Mouse (Mus musculus): ENCODE measurements around the gene Serac1.

Gene Serac1

GRCm38 (mm10) chr17:6002563-6002962, 77.0 kb downstream of the Serac1 start:
- no peak for DNase-seq

GRCm38 (mm10) chr17:6001836-6002235, 77.7 kb downstream of the Serac1 start:
- no peak for DNase-seq

- no peak for DNase-seq
Observed at GRCm38 (mm10) chr17:6001389-6001788, 78.2 kb downstream of the Serac1 start.

DNA sequence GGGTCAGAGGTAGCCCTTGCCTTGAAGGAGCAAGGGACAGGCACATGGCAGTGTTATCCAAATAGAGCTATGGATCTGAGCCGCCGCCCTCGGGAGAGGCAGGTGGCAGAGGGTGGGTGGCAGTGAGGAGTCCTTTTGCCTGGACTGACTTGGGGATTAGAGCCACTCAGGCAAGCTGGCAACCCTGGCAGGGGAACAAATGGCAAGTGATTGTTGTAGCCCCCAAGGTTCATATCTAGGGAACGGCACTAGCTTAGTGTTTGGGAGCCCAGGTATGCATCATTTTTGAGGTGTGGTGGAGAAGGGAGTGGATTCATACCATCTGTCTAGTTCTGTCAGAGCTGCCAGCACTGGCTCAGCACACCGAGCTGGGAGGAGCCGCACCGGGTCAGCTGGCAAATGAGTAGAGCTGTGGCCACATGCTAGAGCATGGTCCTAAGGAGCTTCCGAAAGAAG, 78.6 kb downstream of the Serac1 start:
- peak; percentile 88 to 90 for DNase-seq

GRCm38 (mm10) chr17:5999039-5999543, 80.5 kb downstream of the Serac1 start:
- no peak for DNase-seq

DNA sequence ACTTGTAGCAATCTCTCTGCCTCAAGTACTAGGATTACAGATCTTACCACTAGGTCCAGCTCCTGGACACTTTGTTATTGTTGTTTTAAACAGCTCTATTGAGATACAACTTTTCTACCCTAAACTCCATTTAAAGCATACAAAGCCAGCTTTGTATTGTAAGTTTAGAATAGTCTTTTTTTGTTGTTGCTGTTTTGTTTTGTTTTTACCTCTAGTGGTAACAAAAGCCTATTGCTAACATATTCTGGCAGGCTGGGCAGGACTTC, 81.4 kb downstream of the Serac1 start:
- no peak for DNase-seq

- peak; percentile 89 to 93 for DNase-seq
Observed at GRCm38 (mm10) chr17:5997380-5998234, 81.9 kb downstream of the Serac1 start.

- DNase-seq: no peak
Observed at GRCm38 (mm10) chr17:5996589-5996988, 83.0 kb downstream of the Serac1 start.

DNA sequence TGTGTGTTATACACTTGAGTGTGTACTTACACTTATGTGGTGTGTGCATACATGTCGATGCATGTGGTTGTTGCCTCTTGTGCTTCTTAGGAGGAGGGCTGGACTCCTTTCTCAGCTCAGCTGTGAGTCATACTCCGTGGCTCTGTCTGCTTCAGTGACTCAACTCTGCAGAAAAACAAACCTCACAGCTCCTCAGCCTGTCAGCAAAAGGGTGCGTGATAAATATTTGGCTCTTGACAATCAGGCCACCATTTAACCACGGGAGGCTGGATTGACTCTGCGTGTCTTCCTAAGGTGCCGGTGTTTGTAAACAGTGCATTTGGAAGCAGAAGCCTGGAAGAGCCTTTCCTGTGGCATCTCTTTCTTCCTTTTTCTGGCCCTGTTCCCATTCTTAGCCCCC, 84.9 kb downstream of the Serac1 start:
- no peak for DNase-seq

- DNase-seq: no peak
Observed at GRCm38 (mm10) chr17:5993581-5994260, 85.8 kb downstream of the Serac1 start.

DNA sequence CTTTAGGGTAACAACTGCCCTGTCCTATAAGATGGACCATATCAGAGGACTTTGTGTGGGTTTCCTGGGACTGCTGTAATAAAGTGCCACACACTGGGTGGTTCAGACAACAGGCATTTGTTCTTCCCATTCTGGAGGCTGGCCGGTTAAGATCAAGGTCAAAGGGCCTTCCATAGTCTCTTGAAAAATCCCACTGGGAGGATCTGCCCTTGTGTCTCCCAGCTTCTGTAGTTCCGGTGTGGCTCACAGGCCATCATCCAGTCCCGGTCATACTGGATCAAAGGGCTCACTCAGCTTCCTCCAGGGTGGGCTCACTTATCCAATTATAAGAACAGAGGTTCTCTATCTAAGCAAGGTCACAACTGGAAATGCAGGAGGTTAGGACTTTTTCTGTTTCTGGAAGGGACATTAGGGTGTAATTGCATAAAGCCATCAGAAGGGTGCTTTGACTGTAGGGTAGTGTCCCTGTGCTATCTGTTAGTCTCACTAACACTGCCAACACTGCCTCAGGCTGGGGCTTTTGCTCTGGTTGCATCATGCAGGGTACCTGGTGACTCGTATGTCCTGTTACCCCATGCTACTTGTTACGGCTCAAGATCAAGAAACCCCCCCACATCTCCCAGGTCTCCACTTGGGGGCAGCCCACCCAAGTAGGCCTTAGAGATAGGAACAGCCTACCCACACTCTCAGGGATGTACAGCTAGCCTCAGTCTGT, 86.5 kb downstream of the Serac1 start:
- no peak for DNase-seq

Data from cerebellum, postnatal 10 days (tissue).